Mouse (Mus musculus): ENCODE results near the gene Rgs13.

DNA sequence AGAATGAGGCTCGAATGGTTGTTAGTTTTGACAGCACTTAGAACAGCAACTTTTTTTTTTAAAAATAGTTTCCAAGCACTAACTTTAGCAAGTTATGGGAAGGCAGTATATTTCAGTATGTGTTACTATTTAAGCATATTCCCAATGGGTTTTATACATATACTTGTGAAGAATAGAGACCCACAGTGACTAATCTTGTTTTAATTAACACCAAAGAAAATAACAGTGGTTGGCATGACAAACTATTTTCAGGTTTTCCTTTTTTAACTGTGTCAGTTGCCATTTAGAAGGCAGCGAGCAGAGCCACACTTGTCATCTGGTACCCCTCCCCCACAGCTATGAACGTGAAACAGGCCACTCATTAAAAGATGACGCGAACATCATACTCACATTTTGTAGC, 10.3 kb downstream of the Rgs13 start:
- TF ChIP-seq CTCF (IDR thresholded peaks at IDR 0.05; ENCODE audit: insufficient read depth, low read depth, low read length) (no peak), POLR2A (IDR thresholded peaks at IDR 0.05; ENCODE audit: insufficient read depth, low read depth, low read length) (no peak)
